Mouse (Mus musculus) lung, postnatal 0 days (tissue): ENCODE data around the gene Hist1h1d. TPM values are rescaled to one million over a fixed set of nuclear protein-coding genes. Genes with fewer than 3 reads are reported as not detected.
"Not testable (repeated sequence)": the region's sequence is repeated elsewhere in the genome, so short reads cannot be mapped to it uniquely, and the experiment has no call there.

ENCODE experiments used
- ATAC-seq: fragments of 200-750 bp; cut with Nextera tagmentation; 2 replicates; pipeline ENCODE4 v1.8.0; 2017; ENCODE audit warnings: moderate library complexity
- DNase-seq: peaks from one replicate; pipeline ENCODE4 v3.0.0-alpha.2; 2016; ENCODE audit warnings: low spot score
- H3K27ac ChIP-seq: fragments of 300-500 bp; sonication (generic); 2 replicates; pipeline ENCODE4 v1.5.1; 2014; ENCODE audit warnings: antibody characterized with exemption, mild to moderate bottlenecking, low read length, mixed read lengths
- H3K27me3 ChIP-seq: fragments of 300-500 bp; sonication (generic); replicated peaks from 2 replicates; pipeline ENCODE4 v1.6.1; 2014; ENCODE audit warnings: low read length, mixed read lengths; ENCODE audit not compliant: insufficient read depth
- H3K36me3 ChIP-seq: fragments of 300-500 bp; sonication (generic); 2 replicates; pipeline ENCODE4 v1.6.1; 2014; ENCODE audit warnings: low read length, mixed read lengths; ENCODE audit not compliant: insufficient read depth
- H3K4me1 ChIP-seq: fragments of 300-500 bp; sonication (generic); 2 replicates; pipeline ENCODE4 v1.6.1; 2014; ENCODE audit warnings: antibody characterized with exemption, low read depth, low read length, mixed read lengths; ENCODE audit not compliant: insufficient read depth
- H3K4me2 ChIP-seq: fragments of 300-500 bp; sonication (generic); replicated peaks from 2 replicates; pipeline ENCODE4 v1.6.1; 2014; ENCODE audit warnings: low read depth, mild to moderate bottlenecking, low read length, moderate library complexity, mixed read lengths
- H3K4me3 ChIP-seq: fragments of 300-500 bp; sonication (generic); 2 replicates; pipeline ENCODE4 v1.5.1; 2014; ENCODE audit warnings: low read depth, low read length
- H3K9ac ChIP-seq: fragments of 300-500 bp; sonication (generic); replicated peaks from 2 replicates; pipeline ENCODE4 v1.6.1; 2014; ENCODE audit warnings: low read depth, mild to moderate bottlenecking
- H3K9me3 ChIP-seq: fragments of 300-500 bp; sonication (generic); 2 replicates; pipeline ENCODE4 v1.6.1; 2016; ENCODE audit warnings: low read length, mixed read lengths
- CTCF ChIP-seq: IDR thresholded peaks from 2 replicates; pipeline ENCODE4 v1.5.1; 2016; ENCODE audit warnings: antibody characterized with exemption, mild to moderate bottlenecking
- EP300 ChIP-seq: IDR thresholded peaks from 2 replicates; pipeline ENCODE4 v1.6.1; 2016; ENCODE audit warnings: antibody characterized with exemption, mild to moderate bottlenecking, control low read depth
- WGBS: fragments of 180-500 bp; shearing (Covaris S2); extraction: QIAGEN DNeasy Blood & Tissue Kit; methylation state at CpG from one replicate; pipeline ENCODE4 v1.1.7; 2014; 5-methylcytosine and 5-hydroxymethylcytosine counted together
- polyA plus RNA-seq: library from polyadenylated mRNA; unstranded; fragments of >200 nt; fragmentation: Nextera tagmentation; extraction: Ambion mirVana; gene quantifications from 2 replicates; pipeline ENCODE4 v1.2.1, GENCODE M21; 2015

The Hist1h1d gene
- polyA plus RNA-seq, 1 experiment from 2014 or later: 0.11 TPM

GRCm38 (mm10) chr13:23541497-23541896 lies 11.6 kb upstream of the Hist1h1d start:
- Histone ChIP-seq H3K4me1 (no peaks in the 10 kb centered on the region; the same call in 1 of the 2 replicates), H3K9me3 (no peaks in the 10 kb centered on the region), H3K4me2 (no peak overlapping the region), H3K36me3 (no peaks in the 10 kb centered on the region), H3K9ac (no peak overlapping the region), H3K27me3 (no peaks in the 10 kb centered on the region), H3K27ac (no peak overlapping the region), H3K4me3 (no peak overlapping the region)
- DNase-seq: no peak
- no peak for TF ChIP-seq EP300
- no peak for TF ChIP-seq CTCF
- no peak for ATAC-seq
- 66% methylated on average over 3 of the region's 3 CpGs for WGBS

- 4% methylated on average over 3 of the region's 3 CpGs for WGBS
- H3K36me3 ChIP-seq, ATAC-seq, H3K9me3 ChIP-seq, H3K4me1 ChIP-seq, H3K27me3 ChIP-seq, DNase-seq: not testable (repeated sequence)
- H3K27ac ChIP-seq: 0 out of 2 replicates have a peak overlapping the region, but pooled peaks have one; percentile 15
- peak overlapping the region; percentile 63 for H3K4me2 ChIP-seq
- peak overlapping the region; percentile 49; the same call in 1 of the 2 replicates for H3K4me3 ChIP-seq
- H3K9ac ChIP-seq: peak overlapping the region; percentile 34; the same call in 1 of the 2 replicates
These were observed 10.7 kb upstream of the Hist1h1d start for GRCm38 (mm10) chr13:23542225-23542980.

- not testable (repeated sequence) for H3K4me1 ChIP-seq, H3K27me3 ChIP-seq, H3K36me3 ChIP-seq, H3K9me3 ChIP-seq
- peak within 1 kb of the TSS; percentile 49 for H3K4me3 ChIP-seq
- peak; percentile 91 for ATAC-seq
- under 1% methylated on average over 27 of the region's 42 CpGs for WGBS
- H3K4me2 ChIP-seq: peak within 1 kb of the TSS; percentile 63
- H3K9ac ChIP-seq: peak within 1 kb of the TSS; percentile 34
- peak within 1 kb of the TSS; percentile 86 for H3K27ac ChIP-seq
- peak; percentile 98 for DNase-seq
These were observed 10.0 kb upstream of the Hist1h1d start, which contains the start of gene Hist1h2bh for GRCm38 (mm10) chr13:23542999-23543607. Gene Hist1h2bh, minus strand, starts transcription at chr13:23543392.

GRCm38 (mm10) chr13:23543965-23544786 lies 8.9 kb upstream of the Hist1h1d start, which contains the start of gene Hist1h3f:
Gene Hist1h3f, plus strand, starts transcription at chr13:23544052.
- H3K4me1 ChIP-seq: no peaks in the 10 kb centered on the region
- H3K4me3 ChIP-seq: peak within 1 kb of the TSS; percentile 49
- peak within 1 kb of the TSS; percentile 52 for H3K9ac ChIP-seq
- ATAC-seq: peak; percentile 94
- no peaks in the 10 kb centered on the region for H3K9me3 ChIP-seq
- DNase-seq: peak; percentile 98
- H3K27me3 ChIP-seq: no peaks in the 10 kb centered on the region
- H3K4me2 ChIP-seq: peak within 1 kb of the TSS; percentile 63
- peak; percentile 46; the same call in 1 of the 2 replicates for TF ChIP-seq EP300
- no peak for TF ChIP-seq CTCF
- peak within 1 kb of the TSS; percentile 86 for H3K27ac ChIP-seq
- H3K36me3 ChIP-seq: no peaks in the 10 kb centered on the region
- WGBS: under 1% methylated on average over 19 of the region's 45 CpGs

- not testable (repeated sequence) for H3K36me3 ChIP-seq, ATAC-seq, H3K27ac ChIP-seq, H3K9ac ChIP-seq, H3K27me3 ChIP-seq, H3K4me1 ChIP-seq, DNase-seq, H3K9me3 ChIP-seq
- under 1% methylated on average over 11 of the region's 14 CpGs for WGBS
- peak overlapping the region; percentile 49 for H3K4me3 ChIP-seq
- peak overlapping the region; percentile 63 for H3K4me2 ChIP-seq
These were observed 8.3 kb upstream of the Hist1h1d start for GRCm38 (mm10) chr13:23544787-23545120.

DNA sequence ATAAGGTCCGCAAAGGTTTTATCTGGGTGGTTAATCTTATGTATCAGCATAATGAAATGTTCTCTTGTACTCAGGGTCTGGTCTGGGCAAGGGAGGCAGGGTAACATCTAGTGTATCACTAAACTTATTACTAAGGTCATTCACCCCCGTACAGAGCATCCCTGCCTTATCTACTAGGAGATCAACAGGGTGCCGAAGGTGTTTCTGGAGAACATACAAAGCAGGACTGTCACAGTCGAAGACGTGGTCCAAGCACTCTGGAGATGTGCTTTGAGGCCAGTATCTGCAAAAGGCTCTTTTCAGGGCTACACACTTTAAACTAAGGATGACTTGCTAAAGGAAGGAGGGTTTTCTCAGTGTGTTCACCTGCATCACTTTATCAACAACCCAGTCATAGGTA lies 6.4 kb upstream of the Hist1h1d start:
- no peak overlapping the region for H3K27ac ChIP-seq
- no peak overlapping the region for H3K9ac ChIP-seq
- TF ChIP-seq EP300 (no peak), CTCF (no peak)
- H3K27me3 ChIP-seq: no peaks in the 10 kb centered on the region
- H3K4me1 ChIP-seq: no peaks in the 10 kb centered on the region
- DNase-seq: no peak
- H3K9me3 ChIP-seq: no peaks in the 10 kb centered on the region
- H3K4me3 ChIP-seq: no peak overlapping the region
- no peaks in the 10 kb centered on the region for H3K36me3 ChIP-seq
- H3K4me2 ChIP-seq: no peak overlapping the region
- 49% methylated on average over 5 of the region's 5 CpGs for WGBS
- no peak for ATAC-seq
